Mouse (Mus musculus): ENCODE results near the gene Flt3. TPM values are rescaled to one million over a fixed set of nuclear protein-coding genes. Genes with fewer than 3 reads are reported as not detected.

The Flt3 gene
- 1.4 and 1.7 TPM in 2 replicates for polyA plus RNA-seq (2012; rRNA removed)

DNA sequence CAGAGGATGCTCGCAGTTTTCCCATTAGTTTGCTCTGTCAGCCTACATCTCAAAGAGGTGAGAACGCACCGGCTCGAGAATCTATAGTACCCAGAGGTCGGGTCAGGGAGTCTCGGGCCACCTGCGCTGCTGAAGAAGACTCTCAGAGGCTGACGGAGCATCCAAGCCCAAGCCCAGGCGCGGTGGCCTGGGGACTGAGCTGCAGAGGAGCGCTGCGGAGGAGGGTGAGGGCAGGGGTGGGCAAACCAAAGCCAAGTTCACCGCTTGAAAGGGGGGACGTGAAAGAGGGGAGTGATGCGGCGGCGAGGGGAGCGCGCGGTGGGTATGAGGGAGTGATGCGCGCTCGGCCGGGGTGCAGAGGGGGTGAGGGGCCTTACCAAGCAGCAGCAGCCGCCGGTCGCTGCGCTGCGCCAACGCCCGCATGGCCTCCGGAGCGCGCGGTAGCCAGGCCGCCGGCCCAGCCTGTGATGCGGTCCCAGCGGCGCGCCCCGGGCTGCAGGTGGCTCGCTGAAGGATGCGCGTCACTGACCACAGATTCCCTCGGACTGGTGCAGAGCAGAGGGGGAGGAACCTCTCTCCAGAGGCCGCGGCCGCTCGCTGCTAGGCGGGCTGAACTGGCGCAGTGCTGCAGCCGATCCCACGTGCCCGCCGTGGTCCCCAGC lies at the start of gene Flt3:
Gene Flt3 (minus strand): TSS at position 647 of the 662 bp plus-strand sequence.
- no peak within 1 kb of the TSS for H3K4me3 ChIP-seq (replicated peaks; ENCODE audit: extremely low read depth, low read depth, low read length)
- H3K4me1 ChIP-seq (ENCODE audit: control insufficient read depth, insufficient read depth, low read length): no peaks in the 10 kb centered on the region
- 2% methylated on average over 56 of the region's 56 CpGs for WGBS
- DNase-seq: no peak
- TF ChIP-seq POLR2A (IDR thresholded peaks at IDR 0.05; ENCODE audit: borderline replicate concordance, extremely low read depth, low read depth, low read length) (no peak), CTCF (IDR thresholded peaks at IDR 0.05; ENCODE audit: insufficient read depth, low read length) (no peak)

DNA sequence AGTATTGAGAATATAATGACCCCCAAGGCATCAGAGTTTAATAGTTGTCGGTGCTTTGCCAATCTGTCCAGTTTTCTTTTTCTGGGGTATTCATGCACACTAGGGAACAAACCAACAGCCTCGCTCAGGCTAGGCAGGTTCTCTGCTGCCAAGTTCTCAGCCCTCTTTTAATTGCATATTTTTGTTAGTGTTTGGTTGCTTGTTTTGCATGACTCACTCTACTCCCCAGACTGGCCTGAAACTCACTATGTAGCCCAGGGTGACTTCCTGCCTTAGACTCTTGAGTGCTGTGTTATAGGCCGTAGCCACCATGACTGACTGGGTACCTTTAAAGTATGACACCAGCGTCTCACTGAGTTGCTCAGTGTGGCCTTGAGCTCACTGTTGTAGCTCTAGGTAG lies 48.6 kb upstream of the Flt3 start:
- Histone ChIP-seq H3K4me3 (replicated peaks; ENCODE audit: extremely low read depth, low read depth, low read length) (no peak overlapping the region), H3K4me1 (ENCODE audit: control insufficient read depth, insufficient read depth, low read length) (peaks cover 29% of the 10 kb centered on the region)
- DNase-seq: no peak
- no peak for TF ChIP-seq POLR2A (IDR thresholded peaks at IDR 0.05; ENCODE audit: borderline replicate concordance, extremely low read depth, low read depth, low read length)
- no peak for TF ChIP-seq CTCF (IDR thresholded peaks at IDR 0.05; ENCODE audit: insufficient read depth, low read length)
- 42% methylated on average over 4 of the region's 4 CpGs for WGBS

DNA sequence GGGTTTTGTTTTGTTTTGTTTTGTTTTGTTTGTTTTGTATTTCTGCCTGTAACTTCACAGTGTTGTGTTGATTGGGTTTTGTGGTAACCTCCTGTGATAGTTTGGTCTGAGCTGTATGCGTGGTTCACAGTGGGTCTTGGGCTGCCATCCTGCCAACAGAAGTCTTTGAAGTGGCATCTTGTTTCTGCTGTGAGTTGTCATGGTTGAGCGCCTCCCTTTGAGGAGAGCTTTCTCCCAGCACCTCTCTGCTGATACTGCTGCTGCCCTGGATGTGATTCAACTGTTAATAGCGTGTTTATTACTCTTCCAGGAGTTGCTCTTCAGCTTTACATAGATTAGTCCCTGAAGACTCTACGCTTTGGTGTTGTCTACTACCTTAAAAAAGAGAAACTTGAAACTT lies 48.2 kb upstream of the Flt3 start:
- peaks cover 29% of the 10 kb centered on the region for H3K4me1 ChIP-seq (ENCODE audit: control insufficient read depth, insufficient read depth, low read length)
- TF ChIP-seq POLR2A (IDR thresholded peaks at IDR 0.05; ENCODE audit: borderline replicate concordance, extremely low read depth, low read depth, low read length) (no peak), CTCF (IDR thresholded peaks at IDR 0.05; ENCODE audit: insufficient read depth, low read length) (no peak)
- DNase-seq: no peak
- no peak overlapping the region for H3K4me3 ChIP-seq (replicated peaks; ENCODE audit: extremely low read depth, low read depth, low read length)
- WGBS: 52% methylated on average over 4 of the region's 4 CpGs

DNA sequence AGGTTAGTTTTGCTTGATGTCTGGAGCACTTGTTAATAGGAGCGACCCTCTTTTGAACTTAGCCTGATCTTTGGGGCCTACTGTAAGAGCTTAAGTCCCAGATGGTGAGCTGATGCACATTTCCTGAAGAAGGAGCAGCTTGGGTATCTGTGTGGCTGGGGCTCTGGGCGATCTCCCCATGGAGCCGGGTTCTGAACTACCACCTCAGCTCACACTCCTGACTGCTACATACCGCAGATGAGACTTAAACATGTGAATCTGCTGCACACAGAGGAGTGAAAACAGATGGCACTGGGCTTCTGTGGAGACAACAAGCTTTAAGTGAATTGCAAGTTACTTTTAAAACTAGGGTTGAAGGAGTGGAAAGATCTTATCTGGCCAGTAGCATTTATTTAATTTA lies 45.0 kb upstream of the Flt3 start:
- no peak overlapping the region for H3K4me3 ChIP-seq (replicated peaks; ENCODE audit: extremely low read depth, low read depth, low read length)
- peaks cover 29% of the 10 kb centered on the region for H3K4me1 ChIP-seq (ENCODE audit: control insufficient read depth, insufficient read depth, low read length)
- TF ChIP-seq CTCF (IDR thresholded peaks at IDR 0.05; ENCODE audit: insufficient read depth, low read length): no peak
- WGBS: 86% methylated on average over 4 of the region's 4 CpGs
- no peak for DNase-seq

DNA sequence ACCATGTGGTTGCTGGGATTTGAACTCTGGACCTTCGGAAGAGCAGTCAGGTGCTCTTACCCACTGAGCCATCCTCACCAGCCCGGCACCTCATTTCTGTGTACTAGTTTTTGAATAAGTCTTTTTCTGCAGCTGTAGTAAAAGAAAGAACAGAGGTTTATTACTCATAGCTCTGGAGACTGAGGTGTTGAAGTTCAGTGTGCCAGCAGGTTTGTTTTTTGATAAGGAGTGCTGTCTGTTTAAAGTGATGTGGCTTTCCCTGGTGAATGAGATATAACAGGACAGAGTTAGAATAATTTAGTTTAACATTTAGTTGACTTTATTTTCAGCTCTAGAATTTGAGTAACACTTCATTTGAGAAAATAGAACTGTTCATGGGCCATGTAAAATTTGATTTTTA lies 44.5 kb upstream of the Flt3 start:
- TF ChIP-seq POLR2A (IDR thresholded peaks at IDR 0.05; ENCODE audit: borderline replicate concordance, extremely low read depth, low read depth, low read length): no peak
- no peak for TF ChIP-seq CTCF (IDR thresholded peaks at IDR 0.05; ENCODE audit: insufficient read depth, low read length)
- 79% methylated on average over 2 of the region's 2 CpGs for WGBS
- Histone ChIP-seq H3K4me3 (replicated peaks; ENCODE audit: extremely low read depth, low read depth, low read length) (no peak overlapping the region), H3K4me1 (ENCODE audit: control insufficient read depth, insufficient read depth, low read length) (peaks cover 27% of the 10 kb centered on the region)
- DNase-seq: no peak

DNA sequence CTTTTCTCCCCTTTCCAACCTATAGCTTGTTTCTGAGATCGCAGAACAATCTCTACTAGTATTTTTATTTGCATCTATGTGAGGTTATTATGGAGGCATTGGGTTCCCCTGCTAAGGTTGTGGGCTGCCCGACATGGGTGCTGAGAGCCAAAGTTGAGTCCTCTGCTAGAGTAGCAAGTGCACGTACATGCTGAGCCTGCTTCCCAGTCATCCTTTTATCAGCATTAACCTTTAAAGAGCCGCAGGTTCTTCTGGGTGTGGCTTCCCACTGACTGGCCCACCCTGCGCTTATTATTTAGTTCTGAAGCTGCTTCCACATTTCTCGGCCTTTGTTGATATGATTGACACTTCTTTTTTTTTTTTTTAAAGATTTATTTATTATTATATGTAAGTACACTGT lies 44.0 kb upstream of the Flt3 start:
- TF ChIP-seq POLR2A (IDR thresholded peaks at IDR 0.05; ENCODE audit: borderline replicate concordance, extremely low read depth, low read depth, low read length): no peak
- TF ChIP-seq CTCF (IDR thresholded peaks at IDR 0.05; ENCODE audit: insufficient read depth, low read length): no peak
- WGBS: 68% methylated on average over 6 of the region's 6 CpGs
- Histone ChIP-seq H3K4me3 (replicated peaks; ENCODE audit: extremely low read depth, low read depth, low read length) (no peak overlapping the region), H3K4me1 (ENCODE audit: control insufficient read depth, insufficient read depth, low read length) (peaks cover 23% of the 10 kb centered on the region)
- no peak for DNase-seq

DNA sequence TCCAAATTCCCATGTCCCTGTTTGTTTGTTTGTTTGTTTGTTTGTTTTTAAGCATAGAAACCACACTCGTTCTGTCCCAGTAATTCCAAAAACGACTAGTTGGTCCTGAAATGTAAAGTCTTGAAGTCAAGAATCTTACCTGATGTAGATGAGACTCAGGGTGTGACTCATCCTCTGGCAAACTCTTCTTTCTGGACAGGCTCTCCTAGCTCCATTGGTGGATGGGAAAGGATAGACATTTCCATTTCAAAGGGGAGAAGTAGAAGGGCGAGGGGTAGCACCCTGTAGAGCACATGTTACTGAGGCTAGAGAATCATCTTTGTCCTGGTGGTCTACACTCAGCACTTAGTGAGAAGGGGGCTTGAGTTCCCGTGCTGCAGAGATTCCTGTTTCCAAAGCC lies 42.5 kb upstream of the Flt3 start:
- H3K4me1 ChIP-seq (ENCODE audit: control insufficient read depth, insufficient read depth, low read length): peaks cover 22% of the 10 kb centered on the region
- 73% methylated on average over 4 of the region's 4 CpGs for WGBS
- no peak for DNase-seq
- no peak overlapping the region for H3K4me3 ChIP-seq (replicated peaks; ENCODE audit: extremely low read depth, low read depth, low read length)
- no peak for TF ChIP-seq POLR2A (IDR thresholded peaks at IDR 0.05; ENCODE audit: borderline replicate concordance, extremely low read depth, low read depth, low read length)
- TF ChIP-seq CTCF (IDR thresholded peaks at IDR 0.05; ENCODE audit: insufficient read depth, low read length): no peak

DNA sequence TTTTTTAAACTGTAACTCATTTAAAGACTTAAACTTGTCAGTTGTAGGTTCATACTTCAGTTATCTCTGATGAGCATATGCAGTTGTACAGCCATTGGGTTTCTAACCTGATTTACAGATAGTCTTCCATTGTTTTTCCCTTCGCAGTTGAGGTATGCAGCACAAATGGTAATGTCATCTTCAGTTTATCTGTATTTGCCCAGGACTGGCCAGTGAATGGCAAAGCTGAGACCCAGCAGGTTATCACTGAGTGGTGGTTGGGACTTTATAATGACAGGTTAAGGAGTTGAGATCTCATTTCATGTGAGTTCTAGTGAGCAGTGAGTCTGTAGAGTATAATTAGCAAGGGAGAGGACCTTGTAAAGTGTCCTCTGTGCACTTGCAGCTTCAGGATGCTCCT lies 41.7 kb upstream of the Flt3 start:
- H3K4me3 ChIP-seq (replicated peaks; ENCODE audit: extremely low read depth, low read depth, low read length): no peak overlapping the region
- peaks cover 23% of the 10 kb centered on the region for H3K4me1 ChIP-seq (ENCODE audit: control insufficient read depth, insufficient read depth, low read length)
- WGBS: 58% methylated on average over 1 of the region's 1 CpGs
- TF ChIP-seq CTCF (IDR thresholded peaks at IDR 0.05; ENCODE audit: insufficient read depth, low read length) (no peak), POLR2A (IDR thresholded peaks at IDR 0.05; ENCODE audit: borderline replicate concordance, extremely low read depth, low read depth, low read length) (no peak)
- DNase-seq: no peak

DNA sequence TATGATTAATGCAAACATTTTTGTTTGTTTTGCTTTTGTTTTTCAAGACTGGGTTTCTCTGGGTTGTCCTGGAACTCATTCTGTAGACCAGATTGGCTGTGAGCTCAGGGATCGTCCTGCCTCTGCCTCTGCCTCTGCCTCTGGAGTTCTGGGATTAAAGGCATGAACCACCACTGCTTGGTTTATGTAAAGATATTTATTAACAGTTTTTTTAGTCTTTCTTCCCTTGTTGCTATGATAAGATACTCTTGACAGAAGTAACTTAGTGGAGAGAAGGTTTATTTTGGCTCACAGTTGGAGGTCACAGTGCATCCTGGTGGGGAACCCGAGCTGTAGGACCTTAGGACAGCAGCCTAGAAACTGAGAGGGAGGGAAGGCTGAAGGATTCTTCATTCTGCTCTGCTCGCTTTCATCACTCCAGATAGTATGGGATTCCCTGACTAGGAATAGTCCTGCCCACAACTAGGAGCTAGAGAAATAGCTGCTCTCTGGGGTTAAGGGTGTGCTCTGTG lies 40.8 kb upstream of the Flt3 start:
- DNase-seq: no peak
- no peak for TF ChIP-seq CTCF (IDR thresholded peaks at IDR 0.05; ENCODE audit: insufficient read depth, low read length)
- no peak for TF ChIP-seq POLR2A (IDR thresholded peaks at IDR 0.05; ENCODE audit: borderline replicate concordance, extremely low read depth, low read depth, low read length)
- WGBS: 68% methylated on average over 3 of the region's 3 CpGs
- Histone ChIP-seq H3K4me1 (ENCODE audit: control insufficient read depth, insufficient read depth, low read length) (peaks cover 22% of the 10 kb centered on the region), H3K4me3 (replicated peaks; ENCODE audit: extremely low read depth, low read depth, low read length) (no peak overlapping the region)

DNA sequence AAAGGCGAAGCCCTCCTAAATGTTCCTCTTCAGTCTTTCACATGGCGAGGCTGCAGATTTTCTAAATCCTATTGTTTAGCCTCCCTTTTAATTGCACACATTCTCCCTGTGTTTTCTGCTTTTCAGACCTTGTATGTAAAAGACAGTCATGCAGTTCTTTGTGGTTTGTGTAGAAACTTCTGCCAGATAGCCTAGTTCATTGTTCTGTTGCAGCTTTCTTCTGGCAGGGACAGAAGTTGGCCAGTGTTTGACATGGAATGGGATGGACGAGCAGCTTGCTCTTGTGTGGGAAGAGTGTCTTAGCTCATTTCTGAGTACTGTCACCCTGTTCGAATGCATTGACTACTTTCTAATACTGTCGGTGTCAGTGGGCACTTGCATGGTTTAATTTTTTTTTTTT lies 36.2 kb upstream of the Flt3 start:
- TF ChIP-seq POLR2A (IDR thresholded peaks at IDR 0.05; ENCODE audit: borderline replicate concordance, extremely low read depth, low read depth, low read length) (no peak), CTCF (IDR thresholded peaks at IDR 0.05; ENCODE audit: insufficient read depth, low read length) (no peak)
- WGBS: 55% methylated on average over 5 of the region's 5 CpGs

More for the DNA sequence above, 36.2 kb upstream of the Flt3 start:
- peaks cover 49% of the 10 kb centered on the region for H3K4me1 ChIP-seq (ENCODE audit: control insufficient read depth, insufficient read depth, low read length)
- H3K4me3 ChIP-seq (replicated peaks; ENCODE audit: extremely low read depth, low read depth, low read length): no peak overlapping the region
- DNase-seq: no peak

Measured in lung, adult 2 months (tissue).